Mouse (Mus musculus) adrenal gland, postnatal 25 days (tissue): ENCODE data around the gene Mrgpra1. TPM values are rescaled to one million over a fixed set of nuclear protein-coding genes. Genes with fewer than 3 reads are reported as not detected.
"Not testable (repeated sequence)": the region's sequence is repeated elsewhere in the genome, so short reads cannot be mapped to it uniquely, and the experiment has no call there.

Source experiments
- DNase-seq: peaks from one replicate; pipeline ENCODE4 v3.0.0; 2021; ENCODE audit warnings: mixed read lengths
- long read RNA-seq: library from polyadenylated mRNA; stranded (forward); transcript quantifications from one replicate; pipeline ENCODE4 v2.0.0, GENCODE M21; 2021
- total RNA-seq: library from RNA; stranded (reverse); gene quantifications from 2 replicates; pipeline ENCODE4 v1.2.3, GENCODE M21; 2021

Mrgpra1 gene
- not detected in 2 replicates for total RNA-seq
- long read RNA-seq: 0 reads

- DNase-seq: no peak
These were observed at the start of gene Mrgpra1 for GRCm38 (mm10) chr7:47354140-47354539. Gene Mrgpra1, minus strand, starts transcription at chr7:47354240.

GRCm38 (mm10) chr7:47401125-47401524, 47.1 kb upstream of the Mrgpra1 start:
- no peak for DNase-seq

- no peak for DNase-seq
These were observed 5.6 kb downstream of the Mrgpra1 start for GRCm38 (mm10) chr7:47348421-47348820.

GRCm38 (mm10) chr7:47345905-47346478, 8.0 kb downstream of the Mrgpra1 start:
- no peak for DNase-seq

GRCm38 (mm10) chr7:47341887-47342286, 12.2 kb downstream of the Mrgpra1 start:
- not testable (repeated sequence) for DNase-seq

GRCm38 (mm10) chr7:47341389-47341788, 12.7 kb downstream of the Mrgpra1 start:
- not testable (repeated sequence) for DNase-seq

- no peak for DNase-seq
These were observed 35.7 kb downstream of the Mrgpra1 start for GRCm38 (mm10) chr7:47318299-47318698.

GRCm38 (mm10) chr7:47312289-47312688, 41.8 kb downstream of the Mrgpra1 start:
- DNase-seq: no peak

- DNase-seq: no peak
These were observed 44.2 kb downstream of the Mrgpra1 start for GRCm38 (mm10) chr7:47309855-47310254.

GRCm38 (mm10) chr7:47304661-47305060, 49.4 kb downstream of the Mrgpra1 start:
- DNase-seq: not testable (repeated sequence)

- not testable (repeated sequence) for DNase-seq
These were observed 54.4 kb downstream of the Mrgpra1 start for GRCm38 (mm10) chr7:47299612-47300011.

Other genes starting within 250 kb of the Mrgpra1 start
- gene Ptpn5, start 220.6 kb downstream of the Mrgpra1 start, total RNA-seq: 1.3 and 2.2 TPM in 2 replicates
- gene Mrgpra6, start 149.3 kb downstream of the Mrgpra1 start, total RNA-seq: not detected in 2 replicates
- not detected in 2 replicates for gene Mrgpra9, start 101.4 kb downstream of the Mrgpra1 start, total RNA-seq
- not detected in 2 replicates for gene Mrgpra2a, start 97.9 kb upstream of the Mrgpra1 start, total RNA-seq
- not detected in 2 replicates for gene Mrgpra2b, start 174.6 kb upstream of the Mrgpra1 start, total RNA-seq
- gene Mrgpra3, start 247.1 kb upstream of the Mrgpra1 start, total RNA-seq: not detected in 2 replicates